Mouse (Mus musculus): ENCODE results near the gene Rap1gap2.

Rap1gap2 gene

GRCm38 (mm10) chr11:74516112-74516511 is 94.6 kb downstream of the Rap1gap2 start:
- no peak for DNase-seq (ENCODE audit: inconsistent age in 2 of 2, low spot score in 1 of 2)

GRCm38 (mm10) chr11:74515046-74515445 is 95.7 kb downstream of the Rap1gap2 start:
- no peak for DNase-seq (ENCODE audit: inconsistent age in 2 of 2, low spot score in 1 of 2)

- DNase-seq (ENCODE audit: inconsistent age in 2 of 2, low spot score in 1 of 2): no peak
Measured at GRCm38 (mm10) chr11:74512595-74512994, 98.1 kb downstream of the Rap1gap2 start.

GRCm38 (mm10) chr11:74506275-74506674 is 104.4 kb downstream of the Rap1gap2 start:
- DNase-seq (ENCODE audit: inconsistent age in 2 of 2, low spot score in 1 of 2): no peak

GRCm38 (mm10) chr11:74502485-74502884 is 108.2 kb downstream of the Rap1gap2 start:
- DNase-seq (ENCODE audit: inconsistent age in 2 of 2, low spot score in 1 of 2): no peak

- no peak for DNase-seq (ENCODE audit: inconsistent age in 2 of 2, low spot score in 1 of 2)
Measured at GRCm38 (mm10) chr11:74501989-74502388, 108.7 kb downstream of the Rap1gap2 start.

GRCm38 (mm10) chr11:74501061-74501460 is 109.7 kb downstream of the Rap1gap2 start:
- peak in 1 of 2 experiments; percentile 54 for DNase-seq (ENCODE audit: inconsistent age in 2 of 2, low spot score in 1 of 2)

GRCm38 (mm10) chr11:74499521-74500099 is 111.1 kb downstream of the Rap1gap2 start:
- DNase-seq (ENCODE audit: inconsistent age in 2 of 2, low spot score in 1 of 2): no peak

GRCm38 (mm10) chr11:74499058-74499457 is 111.7 kb downstream of the Rap1gap2 start:
- DNase-seq (ENCODE audit: inconsistent age in 2 of 2, low spot score in 1 of 2): no peak

- DNase-seq (ENCODE audit: inconsistent age in 2 of 2, low spot score in 1 of 2): no peak
Measured at GRCm38 (mm10) chr11:74496581-74496980, 114.1 kb downstream of the Rap1gap2 start.

- DNase-seq (ENCODE audit: inconsistent age in 2 of 2, low spot score in 1 of 2): no peak
Measured at GRCm38 (mm10) chr11:74493936-74494335, 116.8 kb downstream of the Rap1gap2 start.

- DNase-seq (ENCODE audit: inconsistent age in 2 of 2, low spot score in 1 of 2): no peak
Measured at GRCm38 (mm10) chr11:74493172-74493862, 117.4 kb downstream of the Rap1gap2 start.

- DNase-seq (ENCODE audit: inconsistent age in 2 of 2, low spot score in 1 of 2): no peak
Measured at GRCm38 (mm10) chr11:74491130-74491529, 119.6 kb downstream of the Rap1gap2 start.

GRCm38 (mm10) chr11:74489239-74489638 is 121.5 kb downstream of the Rap1gap2 start:
- DNase-seq (ENCODE audit: inconsistent age in 2 of 2, low spot score in 1 of 2): no peak

GRCm38 (mm10) chr11:74487952-74488351 is 122.8 kb downstream of the Rap1gap2 start:
- no peak for DNase-seq (ENCODE audit: inconsistent age in 2 of 2, low spot score in 1 of 2)

- no peak for DNase-seq (ENCODE audit: inconsistent age in 2 of 2, low spot score in 1 of 2)
Measured at GRCm38 (mm10) chr11:74485435-74486217, 125.1 kb downstream of the Rap1gap2 start.

- DNase-seq (ENCODE audit: inconsistent age in 2 of 2, low spot score in 1 of 2): no peak
Measured at GRCm38 (mm10) chr11:74483871-74484270, 126.8 kb downstream of the Rap1gap2 start.

GRCm38 (mm10) chr11:74483153-74483817 is 127.4 kb downstream of the Rap1gap2 start:
- no peak for DNase-seq (ENCODE audit: inconsistent age in 2 of 2, low spot score in 1 of 2)

- no peak for DNase-seq (ENCODE audit: inconsistent age in 2 of 2, low spot score in 1 of 2)
Measured at GRCm38 (mm10) chr11:74481797-74482196, 128.9 kb downstream of the Rap1gap2 start.

- no peak for DNase-seq (ENCODE audit: inconsistent age in 2 of 2, low spot score in 1 of 2)
Measured at GRCm38 (mm10) chr11:74479715-74480289, 130.9 kb downstream of the Rap1gap2 start.

- no peak for DNase-seq (ENCODE audit: inconsistent age in 2 of 2, low spot score in 1 of 2)
Measured at GRCm38 (mm10) chr11:74478877-74479276, 131.8 kb downstream of the Rap1gap2 start.

All from adrenal gland, adult (tissue).